Mouse (Mus musculus) gastrocnemius, adult 18-20 months (tissue): ENCODE measurements around the gene Tgfbr3. TPM values are rescaled to one million over a fixed set of nuclear protein-coding genes. Genes with fewer than 3 reads are reported as not detected.

Experiments used
- DNase-seq: peaks from one replicate; pipeline ENCODE4 v3.0.0; 2021; ENCODE audit warnings: low spot score
- total RNA-seq, 2 experiments: library from RNA; stranded (reverse); gene quantifications; 2 replicates each; pipeline ENCODE4 v1.2.3; 2021

Gene Tgfbr3
- total RNA-seq, 2 experiments from 2014 or later: 14.5 to 15.8 TPM

DNA sequence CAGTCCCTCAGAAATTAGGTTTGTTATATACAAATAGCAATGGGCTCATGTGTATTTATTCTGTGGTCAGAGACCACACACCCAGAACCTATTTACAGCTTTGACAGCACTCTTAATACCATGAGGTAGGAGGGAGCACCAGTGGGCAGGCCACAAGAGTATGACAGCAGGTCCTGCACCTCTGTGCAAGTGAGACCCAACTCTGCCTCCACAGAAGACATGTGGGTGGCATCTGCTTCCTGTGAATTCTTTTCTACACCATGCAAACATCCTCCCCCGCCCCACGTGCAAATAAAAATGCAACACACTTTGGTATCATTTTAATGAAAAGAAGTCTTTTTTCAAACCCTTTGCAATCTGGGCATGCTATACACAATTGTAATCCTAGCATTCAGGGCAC is 112.2 kb downstream of the Tgfbr3 start:
- DNase-seq: no peak

DNA sequence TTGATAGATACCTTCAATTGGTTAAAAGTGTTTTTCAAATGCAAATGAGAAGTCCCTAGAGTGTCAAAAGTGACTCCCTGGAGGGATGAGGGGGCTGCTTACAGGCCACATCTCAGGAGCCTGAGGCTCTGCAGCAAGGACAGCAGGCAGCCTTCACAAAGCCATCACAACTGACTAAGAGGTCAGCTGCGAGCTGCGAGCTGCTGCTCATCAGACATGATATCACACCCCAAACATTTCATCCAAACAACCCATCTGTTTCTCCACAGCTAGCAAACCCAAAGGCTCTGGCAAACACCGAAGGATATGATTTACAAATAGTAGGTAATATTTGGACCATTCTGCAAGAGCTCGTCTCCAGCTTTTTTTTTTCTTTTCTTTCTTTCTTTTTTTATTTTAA is 112.6 kb downstream of the Tgfbr3 start:
- no peak for DNase-seq

GRCm38 (mm10) chr5:107176196-107176595 is 113.2 kb downstream of the Tgfbr3 start:
- no peak for DNase-seq

- DNase-seq: no peak
These were observed 115.2 kb downstream of the Tgfbr3 start for GRCm38 (mm10) chr5:107174188-107174587.

- DNase-seq: no peak
These were observed 115.9 kb downstream of the Tgfbr3 start for GRCm38 (mm10) chr5:107173483-107173882.

DNA sequence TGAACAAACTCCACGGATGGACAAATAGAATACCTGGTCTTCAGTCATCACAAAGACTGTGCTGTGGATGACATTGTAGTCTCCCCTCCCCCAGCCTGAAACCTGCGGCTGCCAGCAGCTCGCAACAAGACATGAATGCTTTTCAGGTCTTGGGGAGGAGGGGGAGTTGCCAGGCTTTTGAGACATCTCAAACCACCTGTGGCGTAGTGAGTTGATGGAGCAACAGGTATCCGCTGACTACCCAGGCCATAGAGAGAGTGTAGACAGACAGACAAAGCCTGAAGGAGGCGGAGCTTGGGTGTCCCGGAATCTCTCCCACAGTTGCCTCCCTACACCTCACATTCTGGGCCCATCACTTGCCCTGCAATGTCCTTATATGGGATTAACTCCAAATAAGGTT is 117.6 kb downstream of the Tgfbr3 start:
- no peak for DNase-seq

- DNase-seq: no peak
These were observed 119.6 kb downstream of the Tgfbr3 start for GRCm38 (mm10) chr5:107169796-107170195.

- DNase-seq: peak; percentile 88
These were observed 121.5 kb downstream of the Tgfbr3 start for GRCm38 (mm10) chr5:107167872-107168300.

DNA sequence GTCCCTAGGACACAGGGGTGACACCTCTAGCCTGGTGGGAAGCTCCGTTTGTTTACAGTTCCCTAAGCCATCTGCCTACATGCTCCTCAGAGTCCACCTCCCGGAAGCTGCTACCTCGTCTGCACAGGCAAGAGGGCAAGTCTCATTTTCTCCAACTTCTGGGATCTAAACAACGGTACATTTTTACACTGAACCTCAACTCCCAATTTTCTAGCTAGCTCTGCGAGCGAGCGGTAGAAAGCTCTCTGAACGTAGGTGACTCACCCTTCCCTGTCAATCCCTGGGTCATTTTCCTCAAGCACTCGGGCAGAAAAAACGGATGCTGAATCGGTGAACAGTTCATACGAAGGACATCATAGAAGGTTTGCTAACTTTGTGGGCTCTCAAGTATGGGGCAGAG is 122.1 kb downstream of the Tgfbr3 start:
- DNase-seq: no peak

DNA sequence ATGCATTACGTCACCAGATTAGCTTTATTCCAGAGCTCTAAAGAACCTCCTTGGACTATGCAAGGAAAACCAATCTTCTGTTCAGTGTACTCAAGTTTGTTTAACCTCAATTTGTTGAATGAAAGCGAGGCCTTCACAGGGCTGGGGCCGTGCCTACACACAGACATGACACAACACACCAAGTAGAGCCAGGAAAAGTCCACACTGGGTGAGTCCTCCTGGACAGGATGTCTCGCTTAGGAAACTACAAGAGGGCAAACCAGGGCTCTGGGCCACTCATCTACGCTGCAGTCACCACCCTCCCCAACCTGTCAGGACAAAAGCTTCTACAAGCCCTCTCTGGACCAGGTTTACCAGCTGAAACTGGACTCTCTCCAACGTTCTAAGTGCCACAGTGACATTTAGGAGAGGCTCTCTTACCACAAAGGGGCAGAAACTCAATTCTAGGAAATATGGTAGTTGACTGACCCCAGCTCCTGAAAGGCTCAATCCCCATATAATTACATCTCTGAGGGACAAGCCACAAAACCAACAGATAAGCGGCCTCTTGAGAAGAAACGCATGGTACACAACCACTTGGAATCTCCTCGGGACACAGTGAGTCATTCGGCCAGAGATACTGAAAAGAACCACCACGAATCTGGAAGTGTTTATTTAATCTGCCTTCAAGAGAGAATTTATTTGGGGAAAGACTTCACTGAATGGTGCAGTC is 122.6 kb downstream of the Tgfbr3 start:
- DNase-seq: peak; percentile 48

GRCm38 (mm10) chr5:107165734-107166133 is 123.7 kb downstream of the Tgfbr3 start:
- DNase-seq: no peak

DNA sequence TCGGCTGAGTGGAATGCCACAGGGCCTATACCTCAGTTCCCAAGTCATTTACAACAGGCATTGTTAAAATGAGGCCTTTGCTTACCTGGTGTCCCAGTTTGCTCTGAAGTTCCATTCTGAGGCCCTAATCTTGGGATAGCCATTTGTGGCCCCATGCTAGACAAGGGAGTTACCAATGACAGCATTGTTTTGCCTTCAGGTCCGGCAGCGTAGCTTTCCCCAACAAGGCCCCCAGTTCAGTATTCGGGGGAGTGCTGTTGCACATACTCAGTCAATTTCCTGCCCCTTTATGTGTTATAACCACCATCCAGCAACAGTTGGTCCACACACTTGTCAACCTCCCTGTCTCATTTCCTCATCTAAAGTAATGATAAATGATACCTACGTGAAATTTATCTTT is 124.2 kb downstream of the Tgfbr3 start:
- no peak for DNase-seq

DNA sequence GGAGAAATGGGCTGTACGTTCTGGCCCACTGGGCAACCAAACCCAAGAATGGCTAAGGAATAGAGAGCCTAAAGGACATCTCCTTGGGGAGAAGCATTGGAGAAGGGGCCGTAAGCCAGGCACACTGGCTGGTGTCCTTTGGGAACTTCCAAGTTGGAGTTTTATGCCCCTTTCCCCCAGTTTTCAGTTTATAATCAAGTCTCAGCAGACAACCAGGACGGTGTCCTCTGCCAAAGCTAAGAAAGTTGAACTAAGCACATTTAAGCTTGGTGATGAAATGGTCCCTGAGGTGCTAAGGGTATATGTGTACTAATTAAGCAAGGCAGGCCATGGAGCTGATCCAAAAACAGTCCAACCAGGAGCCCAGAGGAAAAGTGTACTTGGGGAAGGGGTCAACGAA is 124.6 kb downstream of the Tgfbr3 start:
- DNase-seq: no peak

GRCm38 (mm10) chr5:107164146-107164545 is 125.3 kb downstream of the Tgfbr3 start:
- DNase-seq: no peak

DNA sequence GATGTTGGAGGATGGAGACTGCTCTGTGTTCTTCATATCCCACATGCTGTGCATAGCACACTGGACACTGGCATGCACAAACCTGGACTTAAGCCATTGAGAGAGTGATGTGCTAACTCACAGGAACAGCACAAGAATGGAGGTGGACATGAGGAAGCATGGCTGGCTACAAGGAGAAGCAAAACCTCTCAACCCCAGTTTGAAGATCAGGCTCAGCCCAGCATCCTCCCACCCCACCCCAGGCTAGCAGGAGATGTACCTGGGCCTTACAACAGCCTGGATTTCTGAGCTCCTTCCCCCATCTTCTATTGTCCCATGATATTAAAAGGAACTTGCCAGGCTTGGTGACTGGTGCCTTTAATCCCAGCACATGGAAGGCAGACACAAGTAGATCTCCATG is 126.1 kb downstream of the Tgfbr3 start:
- DNase-seq: no peak

DNA sequence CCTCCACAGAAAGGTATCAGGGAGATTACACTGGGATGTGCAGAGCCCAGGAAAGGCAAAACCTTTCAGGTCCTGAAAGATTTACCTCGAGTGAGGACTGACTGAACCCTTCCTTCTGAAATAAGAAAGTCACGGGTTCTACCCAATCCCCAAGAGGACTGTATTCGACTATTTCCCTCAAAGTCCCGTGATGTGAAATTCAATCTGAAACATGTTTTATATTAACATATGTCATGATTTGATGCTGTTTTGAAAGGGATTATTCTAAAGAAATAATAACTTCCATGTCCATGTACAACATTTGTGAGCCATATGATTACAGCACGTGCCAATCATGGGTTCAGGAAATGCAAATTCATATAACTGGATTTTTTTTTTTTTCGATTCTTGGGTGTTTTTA is 126.6 kb downstream of the Tgfbr3 start:
- no peak for DNase-seq

DNA sequence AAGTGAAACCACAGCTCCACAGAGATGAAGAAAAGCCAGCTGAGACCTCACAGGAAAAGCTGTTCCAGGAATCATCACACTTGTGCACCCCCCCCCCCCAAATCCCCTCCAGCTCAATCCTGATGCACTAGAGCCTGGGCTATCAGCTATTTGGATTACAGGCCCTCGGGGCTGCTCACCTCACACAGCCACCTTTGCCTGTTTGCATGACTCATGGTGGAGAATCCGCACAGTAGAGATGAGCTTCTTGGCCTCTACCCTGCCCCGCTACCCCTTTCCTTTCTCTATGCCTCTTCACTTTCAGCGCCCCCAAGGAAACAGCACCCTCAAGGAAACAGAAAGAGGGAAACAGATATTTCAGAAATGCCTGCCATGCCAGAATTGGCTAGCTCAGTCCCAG is 127.1 kb downstream of the Tgfbr3 start:
- no peak for DNase-seq

GRCm38 (mm10) chr5:107159914-107160890 is 129.2 kb downstream of the Tgfbr3 start:
- no peak for DNase-seq

DNA sequence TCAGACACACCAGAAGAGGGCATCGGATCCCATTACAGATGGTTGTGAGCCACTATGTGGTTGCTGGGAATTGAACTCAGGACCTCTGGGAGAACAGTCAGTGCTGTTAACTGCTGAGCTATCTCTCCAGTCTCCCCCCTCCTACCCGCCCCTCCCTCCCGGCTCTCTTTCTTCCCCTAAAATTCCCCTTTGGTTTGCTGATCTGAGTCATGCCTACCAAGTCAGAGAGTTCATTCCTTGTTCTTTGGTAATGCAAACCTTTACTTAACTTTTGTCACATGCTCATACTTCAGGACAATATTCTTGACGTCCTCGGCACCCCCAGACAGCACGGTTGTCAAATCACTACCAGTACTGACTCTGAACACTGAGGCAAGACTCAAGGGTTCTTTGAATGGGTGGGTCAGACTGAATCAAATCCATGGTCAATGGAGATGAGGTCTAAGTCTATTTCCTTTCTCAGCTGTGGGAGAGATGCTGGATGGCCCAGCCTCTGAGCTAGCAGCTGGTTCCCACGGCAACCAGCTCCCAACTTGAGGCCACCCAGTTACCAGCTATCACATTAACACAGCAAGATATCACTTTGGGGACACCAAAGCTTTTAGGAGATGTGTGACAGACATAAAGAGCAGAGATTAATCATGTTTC is 130.8 kb downstream of the Tgfbr3 start:
- no peak for DNase-seq

- peak; percentile 57 for DNase-seq
These were observed 132.0 kb downstream of the Tgfbr3 start for GRCm38 (mm10) chr5:107157384-107157783.

- DNase-seq: no peak
These were observed 133.3 kb downstream of the Tgfbr3 start for GRCm38 (mm10) chr5:107156096-107156495.

DNA sequence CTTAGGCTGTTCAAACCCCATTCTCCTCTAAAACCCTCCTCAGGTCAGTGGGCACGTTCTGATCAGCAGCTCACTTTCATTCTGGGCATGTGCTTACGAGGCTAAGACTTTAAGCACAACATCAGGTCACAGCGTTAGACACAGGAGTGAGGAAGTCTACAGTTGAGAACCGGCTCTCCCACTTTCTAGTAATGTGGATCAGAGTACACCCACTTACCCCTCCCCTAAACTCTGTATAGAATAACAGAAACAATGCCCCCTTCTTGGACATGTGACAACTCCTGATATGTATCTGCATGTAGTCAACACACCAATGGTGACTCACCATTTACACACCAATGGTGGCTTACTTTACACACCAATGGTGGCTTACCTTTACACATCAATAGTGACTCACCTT is 136.4 kb downstream of the Tgfbr3 start:
- DNase-seq: no peak
